Mouse (Mus musculus) cerebellum, adult 11-12 months (tissue): ENCODE measurements around the gene Ccdc92.
A peak's percentile ranks its signal among the peaks of the same experiment; 100 is the strongest.

Source experiments
- DNase-seq: peaks from one replicate; pipeline ENCODE4 v3.0.0; 2022

Gene Ccdc92

GRCm38 (mm10) chr5:124854202-124854601 lies 8.0 kb downstream of the Ccdc92 start:
- DNase-seq, result no peak

- peak; percentile 89 for DNase-seq
Measured at GRCm38 (mm10) chr5:124853079-124853478, 9.1 kb downstream of the Ccdc92 start.

- no peak for DNase-seq
Measured at GRCm38 (mm10) chr5:124852294-124852693, 9.9 kb downstream of the Ccdc92 start.

- peak; percentile 60 for DNase-seq
Measured at GRCm38 (mm10) chr5:124851572-124851971, 10.7 kb downstream of the Ccdc92 start.

- no peak for DNase-seq
Measured at GRCm38 (mm10) chr5:124848994-124849393, 13.2 kb downstream of the Ccdc92 start.

- no peak for DNase-seq
Measured at GRCm38 (mm10) chr5:124847014-124847413, 15.2 kb downstream of the Ccdc92 start.

GRCm38 (mm10) chr5:124844929-124845328 lies 17.3 kb downstream of the Ccdc92 start:
- DNase-seq, result no peak

- peak; percentile 63 for DNase-seq
Measured at GRCm38 (mm10) chr5:124843386-124843785, 18.8 kb downstream of the Ccdc92 start.

- DNase-seq, result no peak
Measured at GRCm38 (mm10) chr5:124840669-124841068, 21.6 kb downstream of the Ccdc92 start.

GRCm38 (mm10) chr5:124840202-124840601 lies 22.0 kb downstream of the Ccdc92 start:
- no peak for DNase-seq

- DNase-seq, result peak; percentile 96
Measured at GRCm38 (mm10) chr5:124836621-124837020, 25.6 kb downstream of the Ccdc92 start.

GRCm38 (mm10) chr5:124836075-124836474 lies 26.1 kb downstream of the Ccdc92 start:
- DNase-seq, result peak; percentile 58

- DNase-seq, result peak; percentile 96
Measured at GRCm38 (mm10) chr5:124835218-124835617, 27.0 kb downstream of the Ccdc92 start.

GRCm38 (mm10) chr5:124830331-124830730 lies 31.9 kb downstream of the Ccdc92 start:
- DNase-seq, result no peak

GRCm38 (mm10) chr5:124822128-124822894 lies 39.9 kb downstream of the Ccdc92 start:
- DNase-seq, result peak; percentile 60

GRCm38 (mm10) chr5:124817050-124817449 lies 45.2 kb downstream of the Ccdc92 start:
- DNase-seq, result no peak

GRCm38 (mm10) chr5:124814797-124815196 lies 47.4 kb downstream of the Ccdc92 start:
- peak; percentile 94 for DNase-seq

- no peak for DNase-seq
Measured at GRCm38 (mm10) chr5:124812466-124812865, 49.8 kb downstream of the Ccdc92 start.

- no peak for DNase-seq
Measured at GRCm38 (mm10) chr5:124809708-124810366, 52.4 kb downstream of the Ccdc92 start.

- DNase-seq, result no peak
Measured at GRCm38 (mm10) chr5:124792112-124792511, 70.1 kb downstream of the Ccdc92 start.

GRCm38 (mm10) chr5:124785650-124786049 lies 76.6 kb downstream of the Ccdc92 start:
- DNase-seq, result no peak
